Mouse (Mus musculus) myocyte (in vitro differentiated cells): ENCODE data around the gene Gm10570. TPM values are rescaled to one million over a fixed set of nuclear protein-coding genes. Genes with fewer than 3 reads are reported as not detected.

Source experiments
- H3K27me3 ChIP-seq: one replicate; pipeline ENCODE4 v1.6.1; 2011; ENCODE audit not compliant: control insufficient read depth, insufficient read depth, insufficient read length
- H3K36me3 ChIP-seq: one replicate; pipeline ENCODE4 v1.6.1; 2011; ENCODE audit not compliant: control insufficient read depth, insufficient read depth
- H3K4me2 ChIP-seq: one replicate; pipeline ENCODE4 v1.6.1; 2011; ENCODE audit warnings: low read depth, control low read depth
- H3K4me3 ChIP-seq: one replicate; pipeline ENCODE4 v1.5.1; 2011; ENCODE audit warnings: mild to moderate bottlenecking, control low read depth, moderate library complexity
- H3K79me2 ChIP-seq: one replicate; pipeline ENCODE4 v1.6.1; 2011; ENCODE audit not compliant: control insufficient read depth, insufficient read depth
- H3ac ChIP-seq: one replicate; pipeline ENCODE4 v1.6.1; 2011; ENCODE audit not compliant: control insufficient read depth, insufficient read length
- CEBPB ChIP-seq: IDR thresholded peaks from 2 replicates; pipeline ENCODE4 v1.6.1; 2011; ENCODE audit warnings: mild to moderate bottlenecking, moderate library complexity; ENCODE audit not compliant: poor library complexity, insufficient read depth, severe bottlenecking
- E2F4 ChIP-seq: IDR thresholded peaks from one replicate; pipeline ENCODE4 v1.6.1; 2011; ENCODE audit warnings: mild to moderate bottlenecking, control low read depth, moderate library complexity; ENCODE audit not compliant: insufficient read depth
- MAX ChIP-seq: IDR thresholded peaks from one replicate; pipeline ENCODE4 v1.6.1; 2011; ENCODE audit warnings: low read depth, mild to moderate bottlenecking, control low read depth
- MYOD1 ChIP-seq, 3 experiments: IDR thresholded peaks; one replicate each; pipeline ENCODE4 v1.6.1; 2011; ENCODE audit warnings: control low read depth in 2 of 3, low read depth in 2 of 3, mild to moderate bottlenecking in 2 of 3, moderate library complexity in 1 of 3; ENCODE audit not compliant: insufficient read length in 2 of 3, control insufficient read depth in 1 of 3
- MYOG ChIP-seq, 3 experiments: IDR thresholded peaks; one replicate each; pipeline ENCODE4 v1.6.1; 2011; ENCODE audit warnings: control low read depth in 2 of 3, low read depth in 2 of 3, mild to moderate bottlenecking in 2 of 3; ENCODE audit not compliant: insufficient read length in 2 of 3, control insufficient read depth in 1 of 3, insufficient read depth in 1 of 3
- POLR2A ChIP-seq: IDR thresholded peaks from one replicate; pipeline ENCODE4 v1.6.1; 2011; ENCODE audit warnings: low read depth, mild to moderate bottlenecking, control low read depth, moderate library complexity; ENCODE audit not compliant: insufficient read length
- POLR2AphosphoS2 ChIP-seq: IDR thresholded peaks from one replicate; pipeline ENCODE4 v1.6.1; 2011; ENCODE audit warnings: low read depth, control low read depth; ENCODE audit not compliant: insufficient read length
- REST ChIP-seq: IDR thresholded peaks from one replicate; pipeline ENCODE4 v1.6.1; 2011; ENCODE audit warnings: mild to moderate bottlenecking, control low read depth, moderate library complexity; ENCODE audit not compliant: insufficient read depth, insufficient read length
- SRF ChIP-seq: IDR thresholded peaks from one replicate; pipeline ENCODE4 v1.6.1; 2011; ENCODE audit warnings: low read depth; ENCODE audit not compliant: control insufficient read depth, insufficient read length
- TCF12 ChIP-seq: IDR thresholded peaks from one replicate; pipeline ENCODE4 v1.6.1; 2011; ENCODE audit warnings: mild to moderate bottlenecking, control low read depth; ENCODE audit not compliant: poor library complexity, insufficient read depth, severe bottlenecking
- TCF3 ChIP-seq: IDR thresholded peaks from one replicate; pipeline ENCODE4 v1.6.1; 2011; ENCODE audit warnings: low read depth, control low read depth; ENCODE audit not compliant: insufficient read length
- USF1 ChIP-seq: IDR thresholded peaks from one replicate; pipeline ENCODE4 v1.6.1; 2011; ENCODE audit warnings: low read depth, mild to moderate bottlenecking, control low read depth, moderate library complexity
- polyA plus RNA-seq: library from polyadenylated mRNA; unstranded; fragments of >200 nt; fragmentation: generic; extraction: Trizol; gene quantifications from one replicate; pipeline ENCODE4 v1.2.1, GENCODE M21; 2012; ENCODE audit warnings: missing spikeins

Gm10570 gene
- polyA plus RNA-seq, 1 experiment = 0.24 TPM

GRCm38 (mm10) chr4:130282856-130283255, 25.6 kb downstream of the Gm10570 start:
- no peaks in the 10 kb centered on the region for H3K27me3 ChIP-seq
- no peak overlapping the region for H3ac ChIP-seq

GRCm38 (mm10) chr4:130279105-130279504, 29.4 kb downstream of the Gm10570 start, which contains the start of gene Serinc2:
TSS of gene Serinc2 (minus strand) at chr4:130279205.
- Histone ChIP-seq H3K4me3 (no peak within 1 kb of the TSS), H3K79me2 (no peaks in the 10 kb centered on the region), H3K4me2 (no peak within 1 kb of the TSS), H3K27me3 (no peaks in the 10 kb centered on the region), H3ac (no peak within 1 kb of the TSS), H3K36me3 (no peaks in the 10 kb centered on the region)
- TF ChIP-seq TCF12 = no peak
- no peak for TF ChIP-seq MYOD1 (IDR thresholded peaks at IDR 0.05; ENCODE audit: control insufficient read depth in 1 of 3, insufficient read length in 2 of 3, low read depth in 2 of 3)
- TF ChIP-seq MAX = no peak
- TF ChIP-seq MYOG (IDR thresholded peaks at IDR 0.05; ENCODE audit: control insufficient read depth in 1 of 3, insufficient read depth in 1 of 3, insufficient read length in 2 of 3, low read depth in 2 of 3) = no peak
- no peak for TF ChIP-seq POLR2A
- TF ChIP-seq CEBPB = no peak
- no peak for TF ChIP-seq REST
- no peak for TF ChIP-seq SRF
- TF ChIP-seq TCF3 = no peak
- no peak for TF ChIP-seq POLR2AphosphoS2
- no peak for TF ChIP-seq USF1
- TF ChIP-seq E2F4 = no peak

More at GRCm38 (mm10) chr4:130282856-130283255, 25.6 kb downstream of the Gm10570 start:
- Histone ChIP-seq H3K79me2 (no peaks in the 10 kb centered on the region), H3K4me2 (no peak overlapping the region), H3K36me3 (no peaks in the 10 kb centered on the region), H3K4me3 (no peak overlapping the region)
- peak; percentile 69 to 99 (median 91) for TF ChIP-seq MYOG (IDR thresholded peaks at IDR 0.05; ENCODE audit: control insufficient read depth in 1 of 3, insufficient read depth in 1 of 3, insufficient read length in 2 of 3, low read depth in 2 of 3)
- TF ChIP-seq CEBPB = no peak
- no peak for TF ChIP-seq E2F4
- TF ChIP-seq SRF = no peak
- TF ChIP-seq REST = no peak
- peak; percentile 58 to 99 (median 97) for TF ChIP-seq MYOD1 (IDR thresholded peaks at IDR 0.05; ENCODE audit: control insufficient read depth in 1 of 3, insufficient read length in 2 of 3, low read depth in 2 of 3)
- no peak for TF ChIP-seq MAX
- TF ChIP-seq TCF12 = peak; percentile 94
- TF ChIP-seq TCF3 = peak; percentile 94
- no peak for TF ChIP-seq POLR2AphosphoS2

- Histone ChIP-seq H3K4me3 (no peak overlapping the region), H3K36me3 (no peaks in the 10 kb centered on the region), H3K27me3 (no peaks in the 10 kb centered on the region), H3ac (no peak overlapping the region), H3K4me2 (peak overlapping the region; percentile 10), H3K79me2 (peaks cover 4% of the 10 kb centered on the region)
- TF ChIP-seq REST (no peak), POLR2AphosphoS2 (no peak)
Measured at GRCm38 (mm10) chr4:130276573-130277176, 31.8 kb downstream of the Gm10570 start.

GRCm38 (mm10) chr4:130275823-130276105, 32.7 kb downstream of the Gm10570 start:
- Histone ChIP-seq H3K36me3 (no peaks in the 10 kb centered on the region), H3K27me3 (no peaks in the 10 kb centered on the region), H3ac (peak overlapping the region; percentile 15), H3K4me3 (peak overlapping the region; percentile 91), H3K79me2 (peaks cover 4% of the 10 kb centered on the region), H3K4me2 (peak overlapping the region; percentile 88)
- TF ChIP-seq POLR2AphosphoS2 (no peak), E2F4 (no peak), POLR2A (no peak), MAX (no peak), TCF12 (no peak), REST (no peak), CEBPB (no peak), TCF3 (no peak), USF1 (no peak), SRF (no peak), MYOG (IDR thresholded peaks at IDR 0.05; ENCODE audit: control insufficient read depth in 1 of 3, insufficient read depth in 1 of 3, insufficient read length in 2 of 3, low read depth in 2 of 3) (no peak), MYOD1 (IDR thresholded peaks at IDR 0.05; ENCODE audit: control insufficient read depth in 1 of 3, insufficient read length in 2 of 3, low read depth in 2 of 3) (no peak)
